Mouse (Mus musculus) myocyte (in vitro differentiated cells): Measurements from ENCODE around the gene Ttc41. TPM values are rescaled to one million over a fixed set of nuclear protein-coding genes. Genes with fewer than 3 reads are reported as not detected.

ENCODE experiments used
- H3K27me3 ChIP-seq: one replicate; pipeline ENCODE4 v1.6.1; 2011; ENCODE audit not compliant: control insufficient read depth, insufficient read depth, insufficient read length
- H3K36me3 ChIP-seq: one replicate; pipeline ENCODE4 v1.6.1; 2011; ENCODE audit not compliant: control insufficient read depth, insufficient read depth
- H3K4me2 ChIP-seq: one replicate; pipeline ENCODE4 v1.6.1; 2011; ENCODE audit warnings: low read depth, control low read depth
- H3K4me3 ChIP-seq: one replicate; pipeline ENCODE4 v1.5.1; 2011; ENCODE audit warnings: mild to moderate bottlenecking, control low read depth, moderate library complexity
- H3K79me2 ChIP-seq: one replicate; pipeline ENCODE4 v1.6.1; 2011; ENCODE audit not compliant: control insufficient read depth, insufficient read depth
- H3ac ChIP-seq: one replicate; pipeline ENCODE4 v1.6.1; 2011; ENCODE audit not compliant: control insufficient read depth, insufficient read length
- CEBPB ChIP-seq: IDR thresholded peaks from 2 replicates; pipeline ENCODE4 v1.6.1; 2011; ENCODE audit warnings: mild to moderate bottlenecking, moderate library complexity; ENCODE audit not compliant: poor library complexity, insufficient read depth, severe bottlenecking
- E2F4 ChIP-seq: IDR thresholded peaks from one replicate; pipeline ENCODE4 v1.6.1; 2011; ENCODE audit warnings: mild to moderate bottlenecking, control low read depth, moderate library complexity; ENCODE audit not compliant: insufficient read depth
- MAX ChIP-seq: IDR thresholded peaks from one replicate; pipeline ENCODE4 v1.6.1; 2011; ENCODE audit warnings: low read depth, mild to moderate bottlenecking, control low read depth
- MYOD1 ChIP-seq, 3 experiments: IDR thresholded peaks; one replicate each; pipeline ENCODE4 v1.6.1; 2011; ENCODE audit warnings: control low read depth in 2 of 3, low read depth in 2 of 3, mild to moderate bottlenecking in 2 of 3, moderate library complexity in 1 of 3; ENCODE audit not compliant: insufficient read length in 2 of 3, control insufficient read depth in 1 of 3
- MYOG ChIP-seq, 3 experiments: IDR thresholded peaks; one replicate each; pipeline ENCODE4 v1.6.1; 2011; ENCODE audit warnings: control low read depth in 2 of 3, low read depth in 2 of 3, mild to moderate bottlenecking in 2 of 3; ENCODE audit not compliant: insufficient read length in 2 of 3, control insufficient read depth in 1 of 3, insufficient read depth in 1 of 3
- POLR2A ChIP-seq: IDR thresholded peaks from one replicate; pipeline ENCODE4 v1.6.1; 2011; ENCODE audit warnings: low read depth, mild to moderate bottlenecking, control low read depth, moderate library complexity; ENCODE audit not compliant: insufficient read length
- POLR2AphosphoS2 ChIP-seq: IDR thresholded peaks from one replicate; pipeline ENCODE4 v1.6.1; 2011; ENCODE audit warnings: low read depth, control low read depth; ENCODE audit not compliant: insufficient read length
- REST ChIP-seq: IDR thresholded peaks from one replicate; pipeline ENCODE4 v1.6.1; 2011; ENCODE audit warnings: mild to moderate bottlenecking, control low read depth, moderate library complexity; ENCODE audit not compliant: insufficient read depth, insufficient read length
- SRF ChIP-seq: IDR thresholded peaks from one replicate; pipeline ENCODE4 v1.6.1; 2011; ENCODE audit warnings: low read depth; ENCODE audit not compliant: control insufficient read depth, insufficient read length
- TCF12 ChIP-seq: IDR thresholded peaks from one replicate; pipeline ENCODE4 v1.6.1; 2011; ENCODE audit warnings: mild to moderate bottlenecking, control low read depth; ENCODE audit not compliant: poor library complexity, insufficient read depth, severe bottlenecking
- TCF3 ChIP-seq: IDR thresholded peaks from one replicate; pipeline ENCODE4 v1.6.1; 2011; ENCODE audit warnings: low read depth, control low read depth; ENCODE audit not compliant: insufficient read length
- USF1 ChIP-seq: IDR thresholded peaks from one replicate; pipeline ENCODE4 v1.6.1; 2011; ENCODE audit warnings: low read depth, mild to moderate bottlenecking, control low read depth, moderate library complexity
- polyA plus RNA-seq: library from polyadenylated mRNA; unstranded; fragments of >200 nt; fragmentation: generic; extraction: Trizol; gene quantifications from one replicate; pipeline ENCODE4 v1.2.1, GENCODE M21; 2012; ENCODE audit warnings: missing spikeins

The Ttc41 gene
- polyA plus RNA-seq, 1 experiment = 0.40 TPM

DNA sequence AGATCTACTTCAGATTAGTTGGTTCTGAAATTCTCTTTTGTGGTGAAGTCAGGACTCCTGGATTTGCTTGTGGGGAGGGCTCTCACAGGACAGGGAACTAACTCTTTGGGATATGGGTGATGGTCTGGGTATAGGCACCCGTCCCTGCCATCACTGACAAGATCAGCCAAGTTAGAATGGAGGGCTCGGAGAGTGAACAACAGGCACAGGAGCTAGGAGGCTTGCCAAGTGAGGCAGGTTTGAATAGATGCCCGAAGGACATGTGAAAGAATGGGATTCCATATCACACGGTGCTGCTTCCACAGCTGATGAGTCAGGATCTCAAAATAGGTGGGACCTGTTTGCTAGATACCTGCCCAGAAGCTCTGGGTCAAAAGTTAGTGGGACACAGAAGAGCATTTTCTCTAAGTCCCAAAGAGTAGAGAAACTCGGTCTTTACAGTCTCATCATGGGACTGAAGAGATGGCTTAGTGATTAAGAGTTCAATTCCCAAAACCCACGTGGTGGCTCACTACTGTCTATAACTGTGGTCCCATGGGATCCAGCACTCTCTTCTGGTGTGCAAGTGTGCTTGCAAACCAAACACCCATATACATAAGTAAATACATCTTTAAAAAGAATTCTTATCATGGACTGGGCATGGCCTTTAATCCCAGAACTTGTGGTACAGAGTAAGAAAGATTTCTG is 50.3 kb downstream of the Ttc41 start:
- Histone ChIP-seq H3K36me3 (no peaks in the 10 kb centered on the region), H3K27me3 (no peaks in the 10 kb centered on the region), H3K79me2 (no peaks in the 10 kb centered on the region), H3K4me3 (no peak overlapping the region), H3ac (no peak overlapping the region), H3K4me2 (no peak overlapping the region)
- no peak for TF ChIP-seq POLR2AphosphoS2
- TF ChIP-seq CEBPB = no peak
- no peak for TF ChIP-seq REST
- TF ChIP-seq TCF12 = no peak
- no peak for TF ChIP-seq MYOG (IDR thresholded peaks at IDR 0.05; ENCODE audit: control insufficient read depth in 1 of 3, insufficient read depth in 1 of 3, insufficient read length in 2 of 3, low read depth in 2 of 3)
- no peak for TF ChIP-seq TCF3
- TF ChIP-seq POLR2A = no peak
- no peak for TF ChIP-seq MYOD1 (IDR thresholded peaks at IDR 0.05; ENCODE audit: control insufficient read depth in 1 of 3, insufficient read length in 2 of 3, low read depth in 2 of 3)
- no peak for TF ChIP-seq USF1
- TF ChIP-seq E2F4 = no peak
- TF ChIP-seq SRF = no peak
- TF ChIP-seq MAX = no peak

DNA sequence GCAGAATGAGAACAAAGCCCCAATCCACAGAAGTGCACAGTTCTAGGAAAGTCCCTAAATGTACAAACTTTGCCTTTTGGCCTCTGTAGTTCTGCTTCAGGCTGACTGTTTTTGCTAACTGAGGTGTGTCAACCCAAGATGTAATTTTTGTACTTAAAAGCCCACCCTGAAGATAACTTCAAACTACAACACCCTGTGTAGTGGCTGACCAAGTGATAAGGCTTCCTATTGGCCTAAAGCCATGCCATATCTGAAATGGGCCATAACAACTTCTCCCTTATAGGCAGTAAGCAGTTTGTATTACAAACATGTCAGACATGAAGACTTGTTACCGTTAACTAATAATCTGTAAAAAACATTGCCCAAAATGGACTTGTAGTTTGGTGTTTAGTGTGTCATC is 52.1 kb downstream of the Ttc41 start:
- Histone ChIP-seq H3ac (no peak overlapping the region), H3K4me2 (no peak overlapping the region), H3K79me2 (no peaks in the 10 kb centered on the region), H3K27me3 (no peaks in the 10 kb centered on the region), H3K36me3 (no peaks in the 10 kb centered on the region), H3K4me3 (no peak overlapping the region)
- TF ChIP-seq MYOG (IDR thresholded peaks at IDR 0.05; ENCODE audit: control insufficient read depth in 1 of 3, insufficient read depth in 1 of 3, insufficient read length in 2 of 3, low read depth in 2 of 3) (no peak), USF1 (no peak), E2F4 (no peak), CEBPB (no peak), SRF (no peak), TCF3 (no peak), POLR2A (no peak), TCF12 (no peak), MAX (no peak), POLR2AphosphoS2 (no peak), MYOD1 (IDR thresholded peaks at IDR 0.05; ENCODE audit: control insufficient read depth in 1 of 3, insufficient read length in 2 of 3, low read depth in 2 of 3) (no peak), REST (no peak)

DNA sequence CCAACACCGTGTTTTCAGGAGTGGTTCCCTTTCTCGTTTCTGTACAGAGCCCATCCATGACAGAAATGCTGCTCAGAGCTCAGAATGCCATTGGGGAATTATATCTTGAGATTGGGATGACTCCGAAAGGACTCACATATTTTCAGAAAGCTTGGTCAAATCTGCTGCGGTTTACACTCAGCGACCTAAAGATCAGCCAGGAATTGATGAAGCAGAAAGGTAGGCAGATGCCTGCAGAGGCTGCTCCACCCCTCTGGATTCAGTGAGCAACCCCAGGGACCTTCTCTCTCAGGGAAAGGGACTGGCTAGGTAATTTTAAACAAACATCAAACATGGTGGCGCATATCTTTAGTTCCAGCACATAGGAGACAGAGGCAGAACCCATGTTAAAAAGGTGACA is 52.6 kb downstream of the Ttc41 start:
- Histone ChIP-seq H3K79me2 (no peaks in the 10 kb centered on the region), H3K4me2 (no peak overlapping the region), H3K36me3 (no peaks in the 10 kb centered on the region), H3ac (no peak overlapping the region), H3K4me3 (no peak overlapping the region), H3K27me3 (no peaks in the 10 kb centered on the region)
- no peak for TF ChIP-seq POLR2A
- no peak for TF ChIP-seq POLR2AphosphoS2
- TF ChIP-seq USF1 = no peak
- no peak for TF ChIP-seq MYOG (IDR thresholded peaks at IDR 0.05; ENCODE audit: control insufficient read depth in 1 of 3, insufficient read depth in 1 of 3, insufficient read length in 2 of 3, low read depth in 2 of 3)
- no peak for TF ChIP-seq E2F4
- TF ChIP-seq MYOD1 (IDR thresholded peaks at IDR 0.05; ENCODE audit: control insufficient read depth in 1 of 3, insufficient read length in 2 of 3, low read depth in 2 of 3) = no peak
- no peak for TF ChIP-seq TCF3
- TF ChIP-seq TCF12 = no peak
- TF ChIP-seq REST = no peak
- TF ChIP-seq SRF = no peak

DNA sequence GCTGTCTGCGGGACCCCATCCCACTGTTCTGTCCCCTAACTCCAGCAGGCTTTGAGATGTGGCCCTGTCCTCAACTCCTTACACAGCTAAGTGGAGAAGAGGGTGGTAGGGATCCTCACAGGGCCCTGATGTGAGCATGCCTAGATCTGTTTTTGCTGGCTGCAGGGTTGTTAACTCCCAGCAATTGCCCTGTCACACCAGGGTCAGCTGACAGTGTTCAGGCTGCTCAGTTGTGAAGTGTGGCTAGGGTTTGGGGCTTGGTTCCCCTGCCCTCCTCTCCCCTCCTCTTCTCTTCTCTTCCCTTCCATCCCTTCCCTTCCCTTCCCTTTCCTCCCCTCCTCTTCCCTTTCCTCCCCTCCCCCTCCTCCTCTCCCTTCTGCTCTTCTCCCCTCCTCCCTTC is 55.6 kb downstream of the Ttc41 start:
- H3K27me3 ChIP-seq = no peaks in the 10 kb centered on the region
- H3K36me3 ChIP-seq = no peaks in the 10 kb centered on the region
- no peaks in the 10 kb centered on the region for H3K79me2 ChIP-seq
- no peak overlapping the region for H3K4me2 ChIP-seq
- TF ChIP-seq MYOD1 (IDR thresholded peaks at IDR 0.05; ENCODE audit: control insufficient read depth in 1 of 3, insufficient read length in 2 of 3, low read depth in 2 of 3) (no peak), E2F4 (no peak), REST (no peak), CEBPB (no peak), POLR2AphosphoS2 (no peak), MYOG (IDR thresholded peaks at IDR 0.05; ENCODE audit: control insufficient read depth in 1 of 3, insufficient read depth in 1 of 3, insufficient read length in 2 of 3, low read depth in 2 of 3) (no peak)
- no peak overlapping the region for H3K4me3 ChIP-seq
- no peak overlapping the region for H3ac ChIP-seq

DNA sequence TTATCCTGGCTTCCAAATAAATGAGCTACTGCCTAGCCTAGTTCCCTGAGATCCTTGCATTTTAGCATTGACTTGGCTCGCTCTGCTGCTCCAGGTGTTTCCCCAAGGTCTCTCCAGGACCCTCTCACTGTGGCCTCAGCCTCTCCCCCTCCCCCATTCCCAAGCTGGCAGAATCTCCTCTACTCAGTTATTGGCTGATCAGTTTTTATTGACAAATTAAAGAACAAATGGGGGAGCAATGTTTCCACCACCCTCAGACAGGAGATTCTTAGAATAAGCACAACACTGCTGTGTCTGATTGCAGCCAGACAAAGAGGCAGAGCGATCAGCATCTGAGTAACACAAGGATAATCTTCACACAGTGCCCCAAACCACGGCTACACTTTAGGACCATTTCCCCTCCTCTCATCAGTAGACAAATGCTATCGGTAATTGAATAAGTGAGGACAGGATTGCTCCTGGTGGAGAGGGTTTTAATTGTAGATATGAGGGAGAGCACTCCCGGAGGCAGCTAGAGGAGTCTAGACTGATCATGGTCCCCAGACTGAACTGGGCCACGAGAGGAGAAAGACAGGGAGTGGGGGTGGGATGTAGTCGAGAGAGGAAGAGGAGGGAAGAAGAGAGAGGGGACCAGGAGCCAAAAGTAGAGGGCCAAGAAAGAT is 56.2 kb downstream of the Ttc41 start:
- TF ChIP-seq MAX (no peak), USF1 (no peak), MYOD1 (IDR thresholded peaks at IDR 0.05; ENCODE audit: control insufficient read depth in 1 of 3, insufficient read length in 2 of 3, low read depth in 2 of 3) (no peak)
- H3K36me3 ChIP-seq = no peaks in the 10 kb centered on the region
- no peak overlapping the region for H3K4me2 ChIP-seq
- no peak overlapping the region for H3K4me3 ChIP-seq
- H3K27me3 ChIP-seq = no peaks in the 10 kb centered on the region
- no peaks in the 10 kb centered on the region for H3K79me2 ChIP-seq
- H3ac ChIP-seq = no peak overlapping the region
